Mouse (Mus musculus) liver, embryonic 14.5 days (tissue): Measurements from ENCODE around the gene Scel.

ENCODE experiments used
- CTCF ChIP-seq: IDR thresholded peaks from 2 replicates; pipeline ENCODE4 v1.5.1; 2016; ENCODE audit warnings: antibody characterized with exemption, low read depth, control low read depth
- EP300 ChIP-seq: IDR thresholded peaks from 2 replicates; pipeline ENCODE4 v1.6.1; 2016; ENCODE audit warnings: antibody characterized with exemption, low read depth

DNA sequence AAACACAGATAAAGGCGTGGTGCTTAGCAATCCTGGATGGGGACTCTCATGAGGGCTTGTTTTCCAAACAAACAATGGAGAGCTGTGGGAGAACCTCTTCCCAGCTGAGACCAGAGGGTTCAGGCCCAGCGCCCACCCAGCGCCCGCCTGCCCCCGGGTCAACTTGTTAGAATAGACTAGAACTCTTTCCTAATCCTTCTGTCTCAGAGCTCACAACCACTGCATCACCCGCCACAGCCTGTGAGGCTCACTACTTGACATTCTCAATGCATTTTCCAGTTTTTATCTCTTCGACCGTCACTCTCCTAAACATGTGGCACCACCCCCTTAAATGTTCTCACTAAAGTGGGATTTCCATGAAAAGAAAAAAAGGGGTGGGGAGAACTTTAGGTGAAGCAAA is 14.9 kb upstream of the Scel start:
- TF ChIP-seq CTCF (no peak), EP300 (no peak)
